Mouse (Mus musculus) myocyte (in vitro differentiated cells): ENCODE data around the gene Alox5.
A peak's percentile ranks its signal among the peaks of the same experiment; 100 is the strongest.

Experiments used
- CEBPB ChIP-seq: IDR thresholded peaks from 2 replicates; pipeline ENCODE4 v1.6.1; 2011; ENCODE audit warnings: mild to moderate bottlenecking, moderate library complexity; ENCODE audit not compliant: poor library complexity, insufficient read depth, severe bottlenecking
- E2F4 ChIP-seq: IDR thresholded peaks from one replicate; pipeline ENCODE4 v1.6.1; 2011; ENCODE audit warnings: mild to moderate bottlenecking, control low read depth, moderate library complexity; ENCODE audit not compliant: insufficient read depth
- MAX ChIP-seq: IDR thresholded peaks from one replicate; pipeline ENCODE4 v1.6.1; 2011; ENCODE audit warnings: low read depth, mild to moderate bottlenecking, control low read depth
- MYOG ChIP-seq, 3 experiments: IDR thresholded peaks; one replicate each; pipeline ENCODE4 v1.6.1; 2011; ENCODE audit warnings: control low read depth in 2 of 3, low read depth in 2 of 3, mild to moderate bottlenecking in 2 of 3; ENCODE audit not compliant: insufficient read length in 2 of 3, control insufficient read depth in 1 of 3, insufficient read depth in 1 of 3
- POLR2A ChIP-seq: IDR thresholded peaks from one replicate; pipeline ENCODE4 v1.6.1; 2011; ENCODE audit warnings: low read depth, mild to moderate bottlenecking, control low read depth, moderate library complexity; ENCODE audit not compliant: insufficient read length
- POLR2AphosphoS2 ChIP-seq: IDR thresholded peaks from one replicate; pipeline ENCODE4 v1.6.1; 2011; ENCODE audit warnings: low read depth, control low read depth; ENCODE audit not compliant: insufficient read length
- REST ChIP-seq: IDR thresholded peaks from one replicate; pipeline ENCODE4 v1.6.1; 2011; ENCODE audit warnings: mild to moderate bottlenecking, control low read depth, moderate library complexity; ENCODE audit not compliant: insufficient read depth, insufficient read length
- TCF12 ChIP-seq: IDR thresholded peaks from one replicate; pipeline ENCODE4 v1.6.1; 2011; ENCODE audit warnings: mild to moderate bottlenecking, control low read depth; ENCODE audit not compliant: poor library complexity, insufficient read depth, severe bottlenecking

DNA sequence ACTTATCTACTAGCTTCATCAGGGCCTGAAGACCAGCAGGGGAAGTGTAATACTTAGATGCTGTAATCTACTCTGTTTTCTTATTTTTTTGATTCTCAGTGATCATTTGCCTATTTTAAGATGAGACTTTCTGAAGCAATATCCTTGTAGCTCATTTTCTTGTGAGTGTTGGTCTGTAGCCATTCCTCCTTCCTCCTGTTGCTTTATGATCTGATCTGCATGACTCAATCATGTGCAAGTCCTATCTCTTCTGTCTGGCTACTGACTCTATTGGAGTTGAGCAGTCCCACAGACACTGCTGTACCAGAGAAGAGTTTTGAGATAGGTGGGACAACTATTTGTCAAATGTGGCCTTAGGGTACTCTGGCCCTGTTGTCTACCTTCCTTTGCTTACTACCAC is 86.4 kb downstream of the Alox5 start:
- TF ChIP-seq POLR2A (no peak), CEBPB (peak; percentile 96), MAX (no peak), E2F4 (no peak), POLR2AphosphoS2 (no peak), TCF12 (no peak), REST (no peak), MYOG (IDR thresholded peaks at IDR 0.05; ENCODE audit: control insufficient read depth in 1 of 3, insufficient read depth in 1 of 3, insufficient read length in 2 of 3, low read depth in 2 of 3) (no peak)
